Mouse (Mus musculus): ENCODE results near the gene Cerk. TPM values are rescaled to one million over a fixed set of nuclear protein-coding genes. Genes with fewer than 3 reads are reported as not detected.
"Not testable (repeated sequence)": the region's sequence is repeated elsewhere in the genome, so short reads cannot be mapped to it uniquely, and the experiment has no call there.

Gene Cerk
- polyA plus RNA-seq (2012; rRNA removed) = 26.1 and 40.0 TPM in 2 replicates

- WGBS = 4% methylated on average over 42 of the region's 43 CpGs
- DNase-seq (ENCODE audit: low read depth, low spot score) = no peak
Observed at GRCm38 (mm10) chr15:86185689-86186569, at the start of gene Cerk. TSS of gene Cerk (minus strand) at chr15:86186141.

GRCm38 (mm10) chr15:86234517-86235441 lies 48.8 kb upstream of the Cerk start:
- DNase-seq (ENCODE audit: low read depth, low spot score) = no peak
- WGBS = 76% methylated on average over 22 of the region's 22 CpGs

GRCm38 (mm10) chr15:86234001-86234400 lies 48.1 kb upstream of the Cerk start:
- 95% methylated on average over 5 of the region's 5 CpGs for WGBS
- DNase-seq (ENCODE audit: low read depth, low spot score) = no peak

- 36% methylated on average over 7 of the region's 7 CpGs for WGBS
- DNase-seq (ENCODE audit: low read depth, low spot score) = no peak
Observed at GRCm38 (mm10) chr15:86231831-86232512, 46.0 kb upstream of the Cerk start.

- no peak for DNase-seq (ENCODE audit: low read depth, low spot score)
- WGBS = 50% methylated on average over 1 of the region's 1 CpGs
Observed at GRCm38 (mm10) chr15:86231170-86231569, 45.2 kb upstream of the Cerk start.

- WGBS = 78% methylated on average over 11 of the region's 11 CpGs
- no peak for DNase-seq (ENCODE audit: low read depth, low spot score)
Observed at GRCm38 (mm10) chr15:86229623-86230022, 43.7 kb upstream of the Cerk start.

- no peak for DNase-seq (ENCODE audit: low read depth, low spot score)
- WGBS = 89% methylated on average over 8 of the region's 8 CpGs
Observed at GRCm38 (mm10) chr15:86229088-86229487, 43.1 kb upstream of the Cerk start.

- DNase-seq (ENCODE audit: low read depth, low spot score) = no peak
- 19% methylated on average over 3 of the region's 3 CpGs for WGBS
Observed at GRCm38 (mm10) chr15:86228186-86228585, 42.2 kb upstream of the Cerk start.

GRCm38 (mm10) chr15:86226968-86227367 lies 41.0 kb upstream of the Cerk start:
- 90% methylated on average over 2 of the region's 2 CpGs for WGBS
- no peak for DNase-seq (ENCODE audit: low read depth, low spot score)

GRCm38 (mm10) chr15:86226221-86226620 lies 40.3 kb upstream of the Cerk start:
- WGBS = 66% methylated on average over 5 of the region's 5 CpGs
- no peak for DNase-seq (ENCODE audit: low read depth, low spot score)

GRCm38 (mm10) chr15:86224972-86225551 lies 39.1 kb upstream of the Cerk start:
- WGBS = 84% methylated on average over 7 of the region's 7 CpGs

GRCm38 (mm10) chr15:86221901-86222300 lies 36.0 kb upstream of the Cerk start:
- 77% methylated on average over 11 of the region's 11 CpGs for WGBS
- not testable (repeated sequence) for DNase-seq (ENCODE audit: low read depth, low spot score)

More at GRCm38 (mm10) chr15:86224972-86225551, 39.1 kb upstream of the Cerk start:
- DNase-seq (ENCODE audit: low read depth, low spot score) = no peak

- no peak for DNase-seq (ENCODE audit: low read depth, low spot score)
- 84% methylated on average over 4 of the region's 4 CpGs for WGBS
Observed at GRCm38 (mm10) chr15:86221369-86221768, 35.4 kb upstream of the Cerk start.

GRCm38 (mm10) chr15:86220715-86221114 lies 34.8 kb upstream of the Cerk start:
- DNase-seq (ENCODE audit: low read depth, low spot score) = no peak
- WGBS = 75% methylated on average over 4 of the region's 4 CpGs

GRCm38 (mm10) chr15:86220229-86220630 lies 34.3 kb upstream of the Cerk start:
- WGBS = 79% methylated on average over 5 of the region's 5 CpGs
- DNase-seq (ENCODE audit: low read depth, low spot score) = no peak

- WGBS = 79% methylated on average over 7 of the region's 7 CpGs
- no peak for DNase-seq (ENCODE audit: low read depth, low spot score)
Observed at GRCm38 (mm10) chr15:86219534-86220228, 33.7 kb upstream of the Cerk start.

GRCm38 (mm10) chr15:86216641-86217040 lies 30.7 kb upstream of the Cerk start:
- WGBS = 81% methylated on average over 9 of the region's 9 CpGs
- DNase-seq (ENCODE audit: low read depth, low spot score) = not testable (repeated sequence)

- 4% methylated on average over 25 of the region's 25 CpGs for WGBS
- DNase-seq (ENCODE audit: low read depth, low spot score) = no peak
Observed at GRCm38 (mm10) chr15:86214549-86215201, 28.7 kb upstream of the Cerk start.

Data from large intestine, adult 2 months (tissue).